Mouse (Mus musculus) embryonic facial prominence, embryonic 15.5 days (tissue): ENCODE data around the gene Gsk3b. TPM values are rescaled to one million over a fixed set of nuclear protein-coding genes. Genes with fewer than 3 reads are reported as not detected.

Experiments used
- polyA plus RNA-seq: library from polyadenylated mRNA; unstranded; fragments of >200 nt; fragmentation: Nextera tagmentation; extraction: Ambion mirVana; gene quantifications from 2 replicates; pipeline ENCODE4 v1.2.1, GENCODE M21; 2015

Gsk3b gene
- polyA plus RNA-seq, 1 experiment from 2014 or later, result 56.8 TPM

Other genes with a start within 250 kb of the Gsk3b start
- gene Gm36028, start 227.9 kb upstream of the Gsk3b start, polyA plus RNA-seq, result 0.19 and 0.20 TPM in 2 replicates
- gene Lrrc58, start 220.6 kb upstream of the Gsk3b start, polyA plus RNA-seq, result 53.8 and 56.7 TPM in 2 replicates
- gene Gpr156, start 172.5 kb upstream of the Gsk3b start, polyA plus RNA-seq, result 0.23 and 0.39 TPM in 2 replicates
- gene Nr1i2, start 205.8 kb downstream of the Gsk3b start, polyA plus RNA-seq, result not detected in 2 replicates